In genomic region chr1:158362292-158363101, GRCm38 (mm10) we compare ENCODE assay signal across 8 mouse cellular contexts. TPM values are rescaled to one million over a fixed set of nuclear protein-coding genes. Genes with fewer than 3 reads are reported as not detected.
DNase-seq lines count a peak whose midpoint lies in the region; ATAC-seq and TF ChIP-seq lines count a peak whose summit lies in the region.
"Had no signal": no experiment of that assay in that cellular context is flagged by ENCODE, and none has a peak within 500 bp of the region (broad histone marks: within the 10 kb centered on the region; RNA-seq: fewer than 3 reads in every experiment).

No protein-coding gene starts in this region.

- H3K4me1 ChIP-seq in lung, embryonic 15.5 days, result 0 out of 2 replicates have a peak, but pooled peaks cover 6% of the 10 kb centered on the region
- peaks cover 43% of the 10 kb centered on the region for H3K4me1 ChIP-seq in hindbrain, embryonic 13.5 days (replicated peaks)
- H3K4me1 ChIP-seq in midbrain, embryonic 12.5 days, result peaks cover 30% of the 10 kb centered on the region
- no peaks in the 10 kb centered on the region for H3K4me1 ChIP-seq in thymus, adult 2 months (replicated peaks; ENCODE audit: control insufficient read depth, insufficient read depth, low read length)

- no peak overlapping the region for H3K9ac ChIP-seq in lung, embryonic 15.5 days
- peak overlapping the region; percentile 98 for H3K9ac ChIP-seq in hindbrain, embryonic 13.5 days
- peak overlapping the region; percentile 86 for H3K9ac ChIP-seq in midbrain, embryonic 12.5 days (replicated peaks)

- peaks cover 23% of the 10 kb centered on the region for H3K27me3 ChIP-seq in lung, embryonic 15.5 days
- peaks cover 5% of the 10 kb centered on the region; the same call in 1 of the 2 replicates for H3K27me3 ChIP-seq in hindbrain, embryonic 13.5 days
- peaks cover 7% of the 10 kb centered on the region for H3K27me3 ChIP-seq in midbrain, embryonic 12.5 days
- no peaks in the 10 kb centered on the region for H3K27me3 ChIP-seq in thymus, adult 2 months (ENCODE audit: control insufficient read depth, insufficient read depth, low read length)

- ATAC-seq in lung, embryonic 15.5 days (ENCODE audit: borderline replicate concordance, extremely low read depth, low FRiP score, low TSS enrichment), result peak; percentile 42; the same call in 1 of the 2 replicates
- ATAC-seq in hindbrain, embryonic 13.5 days (ENCODE audit: low FRiP score), result peak; percentile 86
- peak; percentile 87 for ATAC-seq in midbrain, embryonic 12.5 days (ENCODE audit: low FRiP score, low read depth)

- WGBS in lung, embryonic 15.5 days, result under 1% methylated on average over 36 of the region's 37 CpGs
- WGBS in hindbrain, embryonic 13.5 days, result under 1% methylated on average over 34 of the region's 37 CpGs
- under 1% methylated on average over 33 of the region's 37 CpGs for WGBS in midbrain, embryonic 12.5 days
- 8% methylated on average over 33 of the region's 37 CpGs for WGBS in thymus, adult 2 months

- H3K36me3 ChIP-seq in lung, embryonic 15.5 days, result no peaks in the 10 kb centered on the region
- peaks cover 5% of the 10 kb centered on the region for H3K36me3 ChIP-seq in hindbrain, embryonic 13.5 days
- H3K36me3 ChIP-seq in midbrain, embryonic 12.5 days, result 0 out of 2 replicates have a peak, but pooled peaks cover 4% of the 10 kb centered on the region
- H3K36me3 ChIP-seq in thymus, adult 2 months (ENCODE audit: control insufficient read depth, insufficient read depth, low read length), result no peaks in the 10 kb centered on the region

- no peak for DNase-seq in lung, postnatal 25 days (ENCODE audit: low spot score)
- peak; percentile 28 to 55 for DNase-seq in cerebellum, postnatal 4 days (ENCODE audit: low spot score in 2 of 2)
- no peak for DNase-seq in thymus, adult 2 months
- DNase-seq in kidney, adult 18-20 months, result no peak

- peak overlapping the region; percentile 56 for H3K4me2 ChIP-seq in lung, embryonic 15.5 days
- H3K4me2 ChIP-seq in hindbrain, embryonic 13.5 days, result peak overlapping the region; percentile 90
- H3K4me2 ChIP-seq in midbrain, embryonic 12.5 days (replicated peaks), result peak overlapping the region; percentile 72

- TF ChIP-seq POLR2A in thymus, adult 2 months (IDR thresholded peaks at IDR 0.05; ENCODE audit: control insufficient read depth, extremely low read depth, insufficient read depth, low read length, poor library complexity), result no peak

- H3K4me3 ChIP-seq in lung, embryonic 15.5 days, result peak overlapping the region; percentile 25
- H3K4me3 ChIP-seq in hindbrain, embryonic 13.5 days, result peak overlapping the region; percentile 72
- peak overlapping the region; percentile 65 for H3K4me3 ChIP-seq in midbrain, embryonic 12.5 days
- H3K4me3 ChIP-seq in thymus, adult 2 months (ENCODE audit: control insufficient read depth, insufficient read depth, low read length), result no peak overlapping the region
- H3K4me3 ChIP-seq: megakaryocyte, embryonic 14.5 days had no signal

- H3K9me3 ChIP-seq in lung, embryonic 15.5 days, result no peaks in the 10 kb centered on the region
- no peaks in the 10 kb centered on the region for H3K9me3 ChIP-seq in hindbrain, embryonic 13.5 days
- H3K9me3 ChIP-seq in midbrain, embryonic 12.5 days, result no peaks in the 10 kb centered on the region
- H3K9me3 ChIP-seq: megakaryocyte, embryonic 14.5 days had no signal

- no peak overlapping the region for H3K27ac ChIP-seq in lung, embryonic 15.5 days
- H3K27ac ChIP-seq in hindbrain, embryonic 13.5 days, result peak overlapping the region; percentile 98
- peak overlapping the region; percentile 90 for H3K27ac ChIP-seq in midbrain, embryonic 12.5 days (replicated peaks)
- no peak overlapping the region for H3K27ac ChIP-seq in thymus, adult 2 months (ENCODE audit: control insufficient read depth, insufficient read depth, low read length)

- no peak for TF ChIP-seq CTCF in thymus, adult 2 months (IDR thresholded peaks at IDR 0.05; ENCODE audit: borderline replicate concordance, control insufficient read depth, extremely low read depth, insufficient read depth, low read length, poor library complexity)

RNA-seq across cellular contexts. Expression of gene Astn1, which starts 0.4 kb away (rescaled TPM):
- polyA plus RNA-seq in lung, embryonic 15.5 days (2015; fragmentation: Nextera tagmentation; extraction: Ambion mirVana), result 0.25 and 0.90 TPM in 2 replicates
- polyA plus RNA-seq in hindbrain, embryonic 13.5 days (2015; fragmentation: Nextera tagmentation; extraction: Ambion mirVana), result 32.0 and 32.8 TPM in 2 replicates
- 21.0 and 26.6 TPM in 2 replicates for polyA plus RNA-seq in midbrain, embryonic 12.5 days (2016; fragmentation: Nextera tagmentation; extraction: Ambion mirVana)
- 0.19 and 0.34 TPM in 2 replicates for polyA plus RNA-seq in thymus, adult 2 months (2012; rRNA removed)

RNA-seq across cellular contexts. Expression of gene Brinp2, which starts 6.4 kb away (rescaled TPM):
- 0.18 and 0.31 TPM in 2 replicates for polyA plus RNA-seq in lung, embryonic 15.5 days (2015; fragmentation: Nextera tagmentation; extraction: Ambion mirVana)
- 19.7 and 20.6 TPM in 2 replicates for polyA plus RNA-seq in hindbrain, embryonic 13.5 days (2015; fragmentation: Nextera tagmentation; extraction: Ambion mirVana)
- polyA plus RNA-seq in midbrain, embryonic 12.5 days (2016; fragmentation: Nextera tagmentation; extraction: Ambion mirVana), result 8.1 and 10.2 TPM in 2 replicates
- 0.65 and 0.81 TPM in 2 replicates for polyA plus RNA-seq in thymus, adult 2 months (2012; rRNA removed)

Comparison
In these comparisons a context has a peak if more than half of its experiments do, and no peak if none do; other contexts are left out.
1. H3K27ac ChIP-seq: peak in hindbrain, embryonic 13.5 days (single experiment) and midbrain, embryonic 12.5 days (single experiment); none in lung, embryonic 15.5 days (single experiment) and thymus, adult 2 months (single experiment).
2. DNase-seq: peak in cerebellum, postnatal 4 days (2 of 2); none in lung, postnatal 25 days (single experiment), thymus, adult 2 months (single experiment) and kidney, adult 18-20 months (single experiment).
3. RNA of gene Astn1, which starts 0.4 kb away (polyA plus RNA-seq): 32.0 to 32.8 TPM in hindbrain, embryonic 13.5 days and 21.0 to 26.6 TPM in midbrain, embryonic 12.5 days; 0.25 to 0.90 TPM in lung, embryonic 15.5 days and 0.19 to 0.34 TPM in thymus, adult 2 months; every median in the first group is over 10 times any median in the second.
4. Peak in every context shown above with its lines, with median percentiles within 50 percentile points of each other: ATAC-seq and H3K4me2 ChIP-seq.